Mouse (Mus musculus): ENCODE measurements at regions not wholly inside any gene's neighbourhood (a gene's known extent, or its start where the extent isn't known, plus 50 kb on each side); places are given as distances from the start of the nearest gene placed in this dataset.

- no peak for DNase-seq (ENCODE audit: low spot score in 2 of 2)
These were observed 266.6 kb upstream of the Gm765 start for GRCm38 (mm10) chr6:98609133-98609532.

- DNase-seq (ENCODE audit: low spot score in 2 of 2), result no peak
These were observed 264.1 kb upstream of the Gm765 start for GRCm38 (mm10) chr6:98606680-98607079.

- DNase-seq (ENCODE audit: low spot score in 2 of 2), result no peak
These were observed 255.1 kb upstream of the Gm765 start for GRCm38 (mm10) chr6:98597612-98598011.

- no peak for DNase-seq (ENCODE audit: low spot score in 2 of 2)
These were observed 248.4 kb upstream of the Gm765 start for GRCm38 (mm10) chr6:98590989-98591388.

- no peak for DNase-seq (ENCODE audit: low spot score in 2 of 2)
These were observed 246.4 kb upstream of the Gm765 start for GRCm38 (mm10) chr6:98588979-98589378.

- DNase-seq (ENCODE audit: low spot score in 2 of 2), result no peak
These were observed 242.0 kb upstream of the Gm765 start for GRCm38 (mm10) chr6:98584541-98584940.

- DNase-seq (ENCODE audit: low spot score in 2 of 2), result no peak
These were observed 240.3 kb upstream of the Gm765 start for GRCm38 (mm10) chr6:98582826-98583225.

GRCm38 (mm10) chr6:98575227-98575626 lies 232.7 kb upstream of the Gm765 start:
- no peak for DNase-seq (ENCODE audit: low spot score in 2 of 2)

GRCm38 (mm10) chr6:98555702-98556101 lies 213.1 kb upstream of the Gm765 start:
- DNase-seq (ENCODE audit: low spot score in 2 of 2), result no peak

GRCm38 (mm10) chr6:98553922-98554321 lies 211.4 kb upstream of the Gm765 start:
- no peak for DNase-seq (ENCODE audit: low spot score in 2 of 2)

- DNase-seq (ENCODE audit: low spot score in 2 of 2), result no peak
These were observed 209.2 kb upstream of the Gm765 start for GRCm38 (mm10) chr6:98551781-98552180.

GRCm38 (mm10) chr6:98526882-98527440 lies 184.4 kb upstream of the Gm765 start:
- DNase-seq (ENCODE audit: low spot score in 2 of 2), result no peak

- DNase-seq (ENCODE audit: low spot score in 2 of 2), result peak in 1 of 2 experiments; percentile 38
These were observed 182.7 kb upstream of the Gm765 start for GRCm38 (mm10) chr6:98525286-98525685.

GRCm38 (mm10) chr6:98524659-98525058 lies 182.1 kb upstream of the Gm765 start:
- no peak for DNase-seq (ENCODE audit: low spot score in 2 of 2)

GRCm38 (mm10) chr6:98521526-98521925 lies 179.0 kb upstream of the Gm765 start:
- no peak for DNase-seq (ENCODE audit: low spot score in 2 of 2)

GRCm38 (mm10) chr6:98514826-98515225 lies 172.3 kb upstream of the Gm765 start:
- DNase-seq (ENCODE audit: low spot score in 2 of 2), result no peak

GRCm38 (mm10) chr6:98514376-98514775 lies 171.8 kb upstream of the Gm765 start:
- DNase-seq (ENCODE audit: low spot score in 2 of 2), result no peak

GRCm38 (mm10) chr6:98513217-98513616 lies 170.7 kb upstream of the Gm765 start:
- no peak for DNase-seq (ENCODE audit: low spot score in 2 of 2)

- no peak for DNase-seq (ENCODE audit: low spot score in 2 of 2)
These were observed 160.2 kb upstream of the Gm765 start for GRCm38 (mm10) chr6:98502726-98503125.

GRCm38 (mm10) chr6:98499721-98500120 lies 157.2 kb upstream of the Gm765 start:
- no peak for DNase-seq (ENCODE audit: low spot score in 2 of 2)

- no peak for DNase-seq (ENCODE audit: low spot score in 2 of 2)
These were observed 144.1 kb upstream of the Gm765 start for GRCm38 (mm10) chr6:98486626-98487025.

GRCm38 (mm10) chr6:98483319-98484123 lies 141.0 kb upstream of the Gm765 start:
- DNase-seq (ENCODE audit: low spot score in 2 of 2), result no peak

- no peak for DNase-seq (ENCODE audit: low spot score in 2 of 2)
These were observed 139.8 kb upstream of the Gm765 start for GRCm38 (mm10) chr6:98482319-98482718.

Measured in spleen, postnatal 14 days (tissue).